Mouse (Mus musculus) embryonic facial prominence, embryonic 12.5 days (tissue): ENCODE results near the gene Spred1. TPM values are rescaled to one million over a fixed set of nuclear protein-coding genes. Genes with fewer than 3 reads are reported as not detected.
"Not testable (repeated sequence)": the region's sequence is repeated elsewhere in the genome, so short reads cannot be mapped to it uniquely, and the experiment has no call there.

Experiments
- ATAC-seq: fragments of 200-750 bp; cut with Nextera tagmentation; 2 replicates; pipeline ENCODE4 v1.8.0; 2017; ENCODE audit not compliant: insufficient number of reproducible peaks, insufficient read depth, low FRiP score, low TSS enrichment
- H3K27ac ChIP-seq: fragments of 300-500 bp; sonication (generic); 2 replicates; pipeline ENCODE4 v1.5.1; 2016; ENCODE audit warnings: mild to moderate bottlenecking
- H3K27me3 ChIP-seq: fragments of 300-500 bp; sonication (generic); 2 replicates; pipeline ENCODE4 v1.6.1; 2016; ENCODE audit warnings: mild to moderate bottlenecking, moderate library complexity
- H3K36me3 ChIP-seq: fragments of 300-500 bp; sonication (generic); 2 replicates; pipeline ENCODE4 v1.6.1; 2016; ENCODE audit warnings: mild to moderate bottlenecking
- H3K4me1 ChIP-seq: fragments of 300-500 bp; sonication (generic); 2 replicates; pipeline ENCODE4 v1.6.1; 2016
- H3K4me2 ChIP-seq: fragments of 300-500 bp; sonication (generic); replicated peaks from 2 replicates; pipeline ENCODE4 v1.6.1; 2016; ENCODE audit warnings: mild to moderate bottlenecking, moderate library complexity
- H3K4me3 ChIP-seq: fragments of 300-500 bp; sonication (generic); 2 replicates; pipeline ENCODE4 v1.5.1; 2016; ENCODE audit warnings: mild to moderate bottlenecking
- H3K9ac ChIP-seq: fragments of 300-500 bp; sonication (generic); 2 replicates; pipeline ENCODE4 v1.6.1; 2016; ENCODE audit warnings: mild to moderate bottlenecking, moderate library complexity
- H3K9me3 ChIP-seq: fragments of 300-500 bp; sonication (generic); 2 replicates; pipeline ENCODE4 v1.6.1; 2016; ENCODE audit warnings: mild to moderate bottlenecking, moderate library complexity
- WGBS: fragments of 180-500 bp; shearing (Covaris S2); methylation state at CpG from one replicate; pipeline ENCODE4 v1.1.7; 2016; 5-methylcytosine and 5-hydroxymethylcytosine counted together
- polyA plus RNA-seq: library from polyadenylated mRNA; unstranded; fragments of >200 nt; fragmentation: Nextera tagmentation; extraction: Ambion mirVana; gene quantifications from 2 replicates; pipeline ENCODE4 v1.2.1, GENCODE M21; 2016

The Spred1 gene
- polyA plus RNA-seq, 1 experiment from 2014 or later: 26.4 TPM

DNA sequence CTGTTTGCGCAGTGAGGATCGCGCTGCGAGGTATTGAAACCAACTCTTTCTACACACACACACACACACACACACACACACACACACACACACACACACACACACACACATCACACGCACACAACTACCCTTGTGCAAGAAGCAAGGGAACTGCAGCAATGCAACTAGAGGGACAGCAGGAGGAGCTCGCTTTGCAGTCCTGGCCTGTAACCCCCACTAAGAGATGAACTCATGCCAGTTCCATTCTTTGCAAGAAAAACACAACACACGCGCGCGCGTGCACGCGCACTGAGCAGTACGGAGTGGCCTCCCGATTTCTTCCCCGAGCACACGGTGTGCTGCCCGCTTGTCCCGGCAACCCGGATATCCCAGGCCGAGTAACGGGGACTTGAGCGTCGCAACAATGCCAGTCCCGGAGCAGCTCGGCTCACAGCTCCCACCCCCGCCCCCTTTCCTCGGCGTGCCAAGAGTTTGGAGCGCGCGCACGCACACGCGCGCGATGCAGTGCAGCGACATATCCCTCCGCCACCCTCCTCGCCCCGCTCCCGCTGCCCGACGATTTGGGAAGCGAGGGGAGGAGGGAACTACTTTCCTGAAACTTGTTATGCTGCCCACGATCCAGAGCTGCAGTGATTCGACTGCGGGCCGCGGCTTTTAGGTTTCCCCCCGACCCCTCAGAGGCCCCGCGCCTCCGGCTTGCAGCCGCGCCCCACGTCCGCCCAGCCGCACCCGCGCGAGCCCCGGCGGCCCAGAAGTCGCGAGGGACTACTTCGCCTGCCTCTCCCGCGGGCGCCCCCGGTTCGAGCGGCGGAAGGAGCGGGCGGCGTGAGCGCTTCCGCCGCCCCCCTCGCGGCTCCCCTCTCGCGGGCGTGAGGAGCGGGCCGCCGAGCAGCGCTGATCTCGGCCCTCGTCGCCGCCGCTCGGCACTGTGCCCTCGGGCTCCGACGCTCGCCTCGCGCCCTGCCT is 645 bp upstream of the Spred1 start:
- Histone ChIP-seq H3K27me3 (no peaks in the 10 kb centered on the region), H3K36me3 (no peaks in the 10 kb centered on the region), H3K9me3 (no peaks in the 10 kb centered on the region), H3K9ac (peak overlapping the region; percentile 99), H3K4me1 (peaks cover 8% of the 10 kb centered on the region; the same call in 1 of the 2 replicates), H3K4me3 (peak overlapping the region; percentile 89), H3K27ac (peak overlapping the region; percentile 100), H3K4me2 (peak overlapping the region; percentile 69)
- whole genome bisulfite sequencing: under 1% methylated on average over 96 of the region's 101 CpGs
- ATAC-seq: peak; percentile 65

DNA sequence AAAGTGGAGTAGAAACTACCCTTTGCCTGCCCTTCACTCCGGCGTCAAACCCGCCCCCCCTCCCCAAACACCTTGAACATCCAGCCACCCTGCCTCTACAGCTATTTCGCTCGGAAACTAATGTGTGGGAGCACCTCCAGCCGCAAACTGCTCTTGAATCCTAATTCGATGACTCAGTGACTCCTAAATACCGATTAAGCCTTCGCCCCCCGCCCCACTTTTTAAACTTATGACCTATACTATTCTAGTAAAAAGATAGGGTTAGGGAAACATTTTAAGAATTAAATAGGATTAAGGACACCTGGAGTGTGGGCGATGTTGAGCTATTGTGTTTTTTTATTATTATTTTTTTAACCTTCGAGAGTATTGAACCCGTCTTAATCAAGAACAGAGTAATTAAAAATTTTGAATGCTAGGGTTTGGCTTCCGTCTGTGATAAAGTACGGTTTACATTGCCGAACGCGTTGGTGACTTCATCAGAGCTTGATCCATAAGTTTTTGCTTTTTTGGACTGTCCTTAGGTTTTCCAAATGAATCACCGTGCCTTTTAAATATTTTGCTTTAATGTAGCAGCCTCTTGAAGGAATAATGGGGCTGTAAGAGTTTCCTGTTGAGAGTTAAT is 921 bp downstream of the Spred1 start:
- ATAC-seq: no peak
- WGBS: under 1% methylated on average over 19 of the region's 19 CpGs
- Histone ChIP-seq H3K9me3 (no peaks in the 10 kb centered on the region), H3K4me2 (peak overlapping the region; percentile 69), H3K4me3 (peak overlapping the region; percentile 89), H3K4me1 (peaks cover 11% of the 10 kb centered on the region; the same call in 1 of the 2 replicates), H3K36me3 (no peaks in the 10 kb centered on the region), H3K27me3 (no peaks in the 10 kb centered on the region), H3K27ac (peak overlapping the region; percentile 100), H3K9ac (peak overlapping the region; percentile 99)

DNA sequence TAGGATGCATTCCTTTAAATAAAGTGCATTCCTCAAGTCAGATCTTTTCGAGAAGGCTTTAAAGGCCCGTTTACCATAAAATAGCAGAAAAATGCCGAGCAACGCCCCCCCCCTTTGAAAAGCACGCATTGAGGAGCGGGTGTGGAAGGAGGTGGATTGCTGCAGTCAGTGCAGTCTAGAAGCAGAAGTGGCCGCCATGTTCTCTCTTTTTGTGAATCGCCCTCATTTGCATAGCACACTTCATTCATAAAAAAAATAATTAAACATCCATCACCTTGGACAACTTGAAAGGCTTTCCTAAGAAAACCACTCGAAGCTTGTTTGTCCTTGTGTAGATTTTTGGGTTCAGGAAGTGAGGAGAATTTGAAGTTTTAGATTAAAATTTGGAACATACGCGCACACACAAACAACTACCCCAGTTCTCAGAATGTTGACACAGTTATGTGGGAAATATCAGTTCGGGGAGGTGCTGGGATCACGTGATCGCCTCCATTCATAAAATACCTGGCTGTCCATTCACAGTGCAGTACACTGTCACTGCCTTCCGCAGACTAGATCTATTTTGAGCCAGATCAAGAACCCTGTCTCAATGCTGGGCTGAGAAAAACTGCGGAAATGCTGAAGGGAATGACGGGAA is 1.6 kb downstream of the Spred1 start:
- H3K4me3 ChIP-seq: peak overlapping the region; percentile 89
- H3K36me3 ChIP-seq: no peaks in the 10 kb centered on the region
- H3K27ac ChIP-seq: no peak overlapping the region
- 5% methylated on average over 17 of the region's 17 CpGs for WGBS
- H3K4me1 ChIP-seq: peaks cover 11% of the 10 kb centered on the region; the same call in 1 of the 2 replicates
- peak overlapping the region; percentile 99 for H3K9ac ChIP-seq
- H3K4me2 ChIP-seq: peak overlapping the region; percentile 69
- ATAC-seq: no peak
- H3K27me3 ChIP-seq: no peaks in the 10 kb centered on the region
- H3K9me3 ChIP-seq: no peaks in the 10 kb centered on the region

DNA sequence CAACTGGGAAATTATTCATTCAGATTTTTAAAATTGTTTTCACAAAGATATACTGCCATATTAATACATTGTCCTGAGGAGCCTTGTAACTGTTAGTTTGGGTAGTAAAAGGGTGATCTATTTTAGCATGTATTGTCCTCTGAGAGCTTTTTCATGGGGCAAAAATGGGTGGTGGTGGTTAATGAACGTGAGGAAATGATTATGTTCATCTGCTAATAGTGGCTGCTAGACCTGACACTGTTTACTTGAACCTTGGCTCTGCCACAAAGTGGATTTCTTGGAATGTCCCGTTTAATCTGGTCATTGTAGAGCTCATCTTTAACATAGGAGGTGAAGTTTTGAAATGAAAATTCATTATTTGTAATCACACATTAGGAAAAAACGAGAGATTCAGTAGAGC is 2.5 kb downstream of the Spred1 start:
- no peak for ATAC-seq
- H3K4me1 ChIP-seq: peaks cover 11% of the 10 kb centered on the region; the same call in 1 of the 2 replicates
- no peaks in the 10 kb centered on the region for H3K27me3 ChIP-seq
- WGBS: 19% methylated on average over 3 of the region's 3 CpGs
- peak overlapping the region; percentile 69 for H3K4me2 ChIP-seq
- no peak overlapping the region for H3K27ac ChIP-seq
- no peaks in the 10 kb centered on the region for H3K9me3 ChIP-seq
- no peaks in the 10 kb centered on the region for H3K36me3 ChIP-seq
- no peak overlapping the region; the same call in 1 of the 2 replicates for H3K9ac ChIP-seq
- peak overlapping the region; percentile 20 for H3K4me3 ChIP-seq

DNA sequence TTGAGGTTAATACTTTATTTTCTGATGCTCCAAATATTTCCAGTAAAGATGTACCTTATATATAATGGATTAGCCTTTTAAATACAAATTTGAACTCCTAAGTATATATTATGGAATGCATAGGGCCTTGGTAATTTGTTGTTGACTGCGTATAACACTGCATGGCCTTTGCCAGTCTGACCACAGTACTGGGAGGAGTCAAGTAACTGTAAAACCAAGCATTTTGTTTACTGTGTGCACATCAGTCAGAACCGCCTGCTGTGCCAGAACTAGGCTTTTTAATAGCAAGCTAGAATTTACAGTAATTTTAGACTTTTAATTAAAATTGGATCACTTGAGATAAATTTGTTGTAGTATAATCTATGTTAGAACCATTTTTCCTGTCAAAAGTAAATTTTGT is 3.7 kb downstream of the Spred1 start:
- ATAC-seq: no peak
- H3K4me3 ChIP-seq: no peak overlapping the region
- no peak overlapping the region for H3K4me2 ChIP-seq
- WGBS: 81% methylated on average over 2 of the region's 2 CpGs
- H3K36me3 ChIP-seq: no peaks in the 10 kb centered on the region
- H3K27ac ChIP-seq: no peak overlapping the region
- H3K4me1 ChIP-seq: peaks cover 7% of the 10 kb centered on the region; the same call in 1 of the 2 replicates
- no peak overlapping the region for H3K9ac ChIP-seq
- no peaks in the 10 kb centered on the region for H3K9me3 ChIP-seq
- no peaks in the 10 kb centered on the region for H3K27me3 ChIP-seq

DNA sequence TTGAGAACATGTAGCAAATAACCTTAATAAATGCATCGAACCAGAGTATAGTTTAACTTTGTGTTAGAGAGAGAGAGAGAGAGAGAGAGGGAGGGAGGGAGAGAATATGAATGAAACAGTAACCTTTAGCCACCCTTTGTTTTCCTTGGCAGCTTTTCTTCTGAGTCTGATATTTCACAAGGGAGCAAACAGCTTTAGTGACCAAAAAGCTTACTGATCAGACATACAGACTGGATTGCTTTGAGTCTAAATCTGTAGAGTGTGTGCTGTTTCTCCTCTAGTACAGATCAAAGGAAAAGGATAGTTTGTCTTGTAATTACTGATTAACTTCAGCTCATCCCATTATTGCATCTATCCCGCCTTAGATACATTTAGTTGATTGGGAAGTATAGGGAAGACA is 8.0 kb downstream of the Spred1 start:
- 90% methylated on average over 2 of the region's 2 CpGs for WGBS
- H3K36me3 ChIP-seq: no peaks in the 10 kb centered on the region
- no peak overlapping the region for H3K4me2 ChIP-seq
- no peak overlapping the region for H3K27ac ChIP-seq
- no peak overlapping the region for H3K9ac ChIP-seq
- H3K4me1 ChIP-seq: peaks cover 3% of the 10 kb centered on the region; the same call in 1 of the 2 replicates
- H3K4me3 ChIP-seq: no peak overlapping the region
- no peak for ATAC-seq
- H3K27me3 ChIP-seq: no peaks in the 10 kb centered on the region
- no peaks in the 10 kb centered on the region for H3K9me3 ChIP-seq

DNA sequence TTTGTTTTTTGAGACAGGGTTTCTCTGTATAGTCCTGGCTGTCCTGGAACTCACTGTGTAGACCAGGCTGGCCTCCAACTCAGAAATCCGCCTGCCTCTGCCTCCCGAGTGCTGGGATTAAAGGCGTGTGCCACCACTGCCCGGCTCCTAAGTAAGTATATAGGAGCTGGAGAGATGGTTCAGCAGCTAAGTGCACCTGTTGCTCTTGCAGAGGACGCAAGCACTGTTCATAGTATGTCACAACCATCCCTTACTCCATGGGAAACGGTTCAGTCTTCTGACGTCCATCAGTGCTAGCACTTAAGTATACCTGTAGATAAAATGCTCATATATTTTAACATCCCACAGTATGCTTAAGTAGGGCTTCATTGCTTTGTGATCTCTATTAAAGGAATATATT is 9.9 kb downstream of the Spred1 start:
- not testable (repeated sequence) for H3K27ac ChIP-seq, H3K9me3 ChIP-seq, H3K27me3 ChIP-seq, H3K4me2 ChIP-seq, ATAC-seq, H3K36me3 ChIP-seq, H3K4me3 ChIP-seq, H3K9ac ChIP-seq, H3K4me1 ChIP-seq
- 88% methylated on average over 7 of the region's 7 CpGs for WGBS

DNA sequence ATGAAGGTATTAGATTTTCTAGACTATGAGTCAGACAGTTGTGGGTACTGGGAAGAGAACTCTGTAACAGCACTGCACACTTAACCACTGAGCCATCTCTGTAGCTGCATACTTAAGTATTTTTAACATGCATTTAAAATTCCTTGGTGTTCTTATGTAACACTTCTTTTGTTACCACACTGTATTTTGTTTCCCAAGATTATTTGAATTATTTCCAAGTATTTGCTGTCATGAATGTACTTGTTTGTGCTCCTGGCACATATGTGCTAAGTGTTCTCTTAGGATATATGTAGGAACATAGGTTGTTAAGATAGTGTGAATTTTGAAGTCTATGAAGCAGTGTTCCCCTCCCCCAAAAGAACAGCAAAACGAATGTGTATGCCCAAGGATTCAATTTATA is 10.7 kb downstream of the Spred1 start:
- Histone ChIP-seq H3K4me2 (no peak overlapping the region), H3K9me3 (no peaks in the 10 kb centered on the region), H3K4me3 (no peak overlapping the region), H3K27ac (no peak overlapping the region), H3K27me3 (no peaks in the 10 kb centered on the region), H3K4me1 (no peaks in the 10 kb centered on the region), H3K36me3 (no peaks in the 10 kb centered on the region), H3K9ac (no peak overlapping the region)
- 74% methylated on average over 1 of the region's 1 CpGs for WGBS
- ATAC-seq: no peak

DNA sequence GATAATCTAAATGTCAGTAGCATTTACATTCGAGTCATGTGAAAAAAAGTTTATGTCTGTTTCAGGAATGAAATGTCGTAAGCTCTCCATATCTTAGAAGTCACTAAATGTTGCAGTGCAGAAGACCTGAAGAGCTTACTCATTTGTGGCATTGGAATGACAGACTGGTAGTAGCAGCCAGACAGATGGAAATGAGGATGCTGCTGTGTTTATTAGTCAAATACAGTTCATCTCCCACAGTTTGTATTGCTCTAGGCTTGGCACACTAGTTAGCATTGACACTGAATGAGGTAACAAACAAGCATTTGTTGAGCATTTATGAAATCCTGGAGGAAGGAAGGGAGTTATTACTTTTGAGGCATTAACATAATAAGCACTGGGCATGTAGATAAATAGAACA is 12.4 kb downstream of the Spred1 start:
- Histone ChIP-seq H3K27ac (no peak overlapping the region), H3K4me3 (no peak overlapping the region), H3K27me3 (no peaks in the 10 kb centered on the region), H3K9me3 (no peaks in the 10 kb centered on the region), H3K4me2 (no peak overlapping the region), H3K9ac (no peak overlapping the region), H3K4me1 (no peaks in the 10 kb centered on the region), H3K36me3 (no peaks in the 10 kb centered on the region)
- ATAC-seq: no peak
- WGBS: 91% methylated on average over 2 of the region's 2 CpGs

DNA sequence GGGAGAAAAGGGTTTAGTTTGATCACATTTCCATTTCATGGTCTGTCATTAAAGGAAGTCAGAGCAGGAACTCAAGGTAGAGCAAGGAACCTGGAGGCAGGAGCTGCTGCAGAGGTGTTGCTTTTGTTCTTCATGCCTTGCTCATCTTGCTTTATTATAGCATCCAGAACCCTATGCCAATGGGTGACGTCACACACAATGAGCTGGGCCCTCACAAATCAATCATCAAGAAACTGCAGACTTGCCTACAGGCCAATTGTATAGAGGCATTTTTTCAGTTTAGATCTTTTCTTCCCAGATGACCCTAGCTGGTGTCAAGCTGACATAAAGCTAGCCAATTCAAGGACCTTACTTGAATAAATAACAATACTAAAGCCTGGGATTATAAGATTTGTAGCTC is 16.6 kb downstream of the Spred1 start:
- WGBS: 78% methylated on average over 1 of the region's 1 CpGs
- Histone ChIP-seq H3K27ac (no peak overlapping the region), H3K4me3 (no peak overlapping the region), H3K27me3 (no peaks in the 10 kb centered on the region), H3K36me3 (no peaks in the 10 kb centered on the region), H3K9ac (no peak overlapping the region), H3K4me2 (no peak overlapping the region), H3K9me3 (no peaks in the 10 kb centered on the region), H3K4me1 (no peaks in the 10 kb centered on the region)
- no peak for ATAC-seq

DNA sequence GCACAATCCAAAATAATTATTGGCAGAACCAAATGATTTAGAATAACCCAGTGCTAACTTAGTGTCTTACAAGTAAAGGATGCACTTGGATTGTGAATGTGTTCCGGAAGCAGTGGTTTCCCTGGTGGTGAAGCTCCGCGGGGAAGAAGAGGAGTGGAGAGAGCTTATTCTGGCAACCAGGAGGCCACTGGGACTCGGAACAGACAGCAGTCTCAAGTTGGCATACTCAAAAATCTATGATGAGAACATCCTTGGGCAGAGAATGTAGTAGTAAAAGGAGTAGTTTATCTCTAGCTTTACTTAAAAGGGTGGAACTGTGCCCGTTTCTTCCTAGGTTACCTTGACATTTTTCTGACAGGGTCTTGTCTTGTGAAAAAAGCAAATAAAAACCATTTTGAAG is 17.8 kb downstream of the Spred1 start:
- H3K4me1 ChIP-seq: no peaks in the 10 kb centered on the region
- H3K9ac ChIP-seq: no peak overlapping the region
- no peak overlapping the region for H3K27ac ChIP-seq
- H3K4me2 ChIP-seq: no peak overlapping the region
- no peaks in the 10 kb centered on the region for H3K27me3 ChIP-seq
- WGBS: 86% methylated on average over 5 of the region's 5 CpGs
- H3K9me3 ChIP-seq: no peaks in the 10 kb centered on the region
- no peak overlapping the region for H3K4me3 ChIP-seq
- ATAC-seq: no peak
- H3K36me3 ChIP-seq: no peaks in the 10 kb centered on the region
